Mouse (Mus musculus) adipose tissue, adult 10 weeks (tissue): ENCODE results near the gene Afap1. TPM values are rescaled to one million over a fixed set of nuclear protein-coding genes. Genes with fewer than 3 reads are reported as not detected.

Experiments
- polyA plus RNA-seq: library from polyadenylated mRNA; stranded (reverse); fragments of 350-450 nt; fragmentation: Illumina TruSeq; extraction: RNeasy Lipid Tissue Mini Kit (QIAGEN cat#74804); gene quantifications from one replicate; pipeline ENCODE4 v1.2.3, GENCODE M21; 2014; ENCODE audit warnings: low read depth, low replicate concordance

The Afap1 gene
- polyA plus RNA-seq = 14.1 TPM

GRCm38 (mm10) chr5:35893093-35893804 lies at the start of gene Afap1:
Gene Afap1 (plus strand): TSS chr5:35893319.

Other genes starting within 250 kb of the Afap1 start
- gene Htra3, start 213.5 kb upstream of the Afap1 start, polyA plus RNA-seq = 119 TPM
- 17.8 TPM for gene Sh3tc1, start 153.3 kb upstream of the Afap1 start, polyA plus RNA-seq
- gene Ablim2, start 135.4 kb upstream of the Afap1 start, polyA plus RNA-seq = 13.4 TPM